Mouse (Mus musculus) limb, embryonic 13.5 days (tissue): ENCODE data around the gene Frmd4a. TPM values are rescaled to one million over a fixed set of nuclear protein-coding genes. Genes with fewer than 3 reads are reported as not detected.
A peak's percentile ranks its signal among the peaks of the same experiment; 100 is the strongest.

Experiments used
- ATAC-seq: fragments of 200-750 bp; cut with Nextera tagmentation; 2 replicates; pipeline ENCODE4 v1.8.0; 2017; ENCODE audit warnings: low read depth, moderate number of reproducible peaks, moderate TSS enrichment; ENCODE audit not compliant: low FRiP score
- H3K27ac ChIP-seq: fragments of 300-500 bp; sonication (generic); 2 replicates; pipeline ENCODE4 v1.5.1; 2015; ENCODE audit warnings: inconsistent platforms, mild to moderate bottlenecking, moderate library complexity
- H3K27me3 ChIP-seq: fragments of 300-500 bp; sonication (generic); 2 replicates; pipeline ENCODE4 v1.6.1; 2015; ENCODE audit warnings: mild to moderate bottlenecking, inconsistent platforms
- H3K36me3 ChIP-seq: fragments of 300-500 bp; sonication (generic); 2 replicates; pipeline ENCODE4 v1.6.1; 2015; ENCODE audit warnings: inconsistent platforms, mild to moderate bottlenecking, moderate library complexity
- H3K4me1 ChIP-seq: fragments of 300-500 bp; sonication (generic); 2 replicates; pipeline ENCODE4 v1.6.1; 2015; ENCODE audit warnings: inconsistent platforms
- H3K4me2 ChIP-seq: fragments of 300-500 bp; sonication (generic); replicated peaks from 2 replicates; pipeline ENCODE4 v1.6.1; 2015; ENCODE audit warnings: inconsistent platforms, mild to moderate bottlenecking, moderate library complexity
- H3K4me3 ChIP-seq: fragments of 300-500 bp; sonication (generic); 2 replicates; pipeline ENCODE4 v1.5.1; 2015; ENCODE audit warnings: moderate library complexity, mild to moderate bottlenecking, inconsistent platforms
- H3K9ac ChIP-seq: fragments of 300-500 bp; sonication (generic); 2 replicates; pipeline ENCODE4 v1.6.1; 2015; ENCODE audit warnings: mild to moderate bottlenecking, inconsistent platforms
- H3K9me3 ChIP-seq: fragments of 300-500 bp; sonication (generic); 2 replicates; pipeline ENCODE4 v1.6.1; 2016; ENCODE audit warnings: inconsistent platforms
- WGBS: fragments of 180-500 bp; shearing (Covaris S2); methylation state at CpG from one replicate; pipeline ENCODE4 v1.1.7; 2015; 5-methylcytosine and 5-hydroxymethylcytosine counted together
- polyA plus RNA-seq: library from polyadenylated mRNA; unstranded; fragments of >200 nt; fragmentation: Nextera tagmentation; extraction: Ambion mirVana; gene quantifications from 2 replicates; pipeline ENCODE4 v1.2.1, GENCODE M21; 2015

The Frmd4a gene
- polyA plus RNA-seq, 1 experiment from 2014 or later = 68.1 TPM

DNA sequence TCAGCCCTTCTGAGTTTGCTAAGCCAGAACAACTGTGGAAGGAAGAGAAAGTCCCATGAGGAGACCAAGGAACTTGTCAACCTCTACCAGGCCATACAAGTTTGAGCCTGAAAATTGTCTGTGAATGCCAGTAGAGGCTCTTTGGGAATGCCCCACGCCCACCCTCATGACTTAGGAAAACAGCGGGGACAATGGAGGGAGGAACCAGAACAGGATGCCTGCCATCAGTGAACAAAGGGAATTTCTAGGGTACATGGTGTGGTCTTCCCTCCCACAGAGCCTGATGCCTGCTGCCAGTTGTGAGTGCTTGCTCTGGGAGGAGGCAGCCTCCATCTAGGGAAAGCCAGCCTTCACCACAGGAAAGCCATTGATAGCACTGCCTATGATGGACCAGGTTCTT lies 557.6 kb downstream of the Frmd4a start:
- Histone ChIP-seq H3K4me2 (no peak overlapping the region), H3K4me3 (no peak overlapping the region), H3K9me3 (no peaks in the 10 kb centered on the region), H3K27me3 (no peaks in the 10 kb centered on the region), H3K4me1 (peaks cover 51% of the 10 kb centered on the region), H3K36me3 (peaks cover 88% of the 10 kb centered on the region), H3K9ac (no peak overlapping the region), H3K27ac (no peak overlapping the region)
- no peak for ATAC-seq
- 90% methylated on average over 2 of the region's 2 CpGs for WGBS

DNA sequence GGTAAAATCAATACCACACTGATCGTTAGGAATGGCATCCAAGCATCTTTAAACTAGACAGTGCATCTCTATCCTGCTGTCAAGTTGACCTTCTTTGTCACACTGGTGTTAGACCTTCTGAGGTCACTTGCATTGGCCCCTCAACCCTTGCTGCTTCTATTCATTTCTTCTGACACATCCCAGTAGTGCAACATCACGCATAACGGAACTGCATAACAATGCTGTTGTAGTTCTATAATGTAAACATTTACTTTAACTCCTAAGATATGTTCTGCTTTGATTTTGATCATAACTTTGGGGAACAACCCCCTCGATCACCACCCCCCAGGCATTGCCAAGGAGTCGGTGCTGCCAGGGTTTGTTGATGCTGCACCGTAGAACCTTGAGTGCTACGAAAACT lies 558.5 kb downstream of the Frmd4a start:
- no peak overlapping the region for H3K27ac ChIP-seq
- H3K27me3 ChIP-seq = no peaks in the 10 kb centered on the region
- H3K4me2 ChIP-seq = no peak overlapping the region
- H3K4me1 ChIP-seq = peaks cover 54% of the 10 kb centered on the region
- no peak overlapping the region for H3K4me3 ChIP-seq
- H3K9ac ChIP-seq = no peak overlapping the region
- no peaks in the 10 kb centered on the region for H3K9me3 ChIP-seq
- ATAC-seq = no peak
- WGBS = 93% methylated on average over 7 of the region's 7 CpGs
- H3K36me3 ChIP-seq = peaks cover 91% of the 10 kb centered on the region

DNA sequence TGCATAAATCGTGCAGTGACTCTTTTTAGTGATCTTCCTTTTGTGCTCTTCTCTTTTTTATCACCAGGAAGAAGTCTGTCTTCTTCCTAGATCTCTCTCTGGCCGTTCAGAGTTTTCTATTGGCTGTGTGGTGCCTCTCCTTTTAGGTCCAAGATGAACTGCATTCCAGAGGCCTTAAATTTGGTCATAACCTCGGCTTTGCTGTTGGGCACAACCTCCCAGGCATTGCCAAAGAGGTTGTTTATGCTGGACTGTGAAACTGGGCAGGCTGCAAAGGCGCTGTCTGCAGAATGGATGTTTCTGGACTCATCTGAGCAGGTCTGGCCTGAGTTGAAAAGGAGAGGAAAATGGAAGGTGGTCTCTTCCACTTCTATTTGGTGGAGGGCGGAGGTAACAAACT lies 560.8 kb downstream of the Frmd4a start:
- peaks cover 57% of the 10 kb centered on the region for H3K4me1 ChIP-seq
- H3K9ac ChIP-seq = no peak overlapping the region
- 85% methylated on average over 5 of the region's 5 CpGs for WGBS
- H3K36me3 ChIP-seq = peaks cover 90% of the 10 kb centered on the region
- H3K27ac ChIP-seq = peak overlapping the region; percentile 52; the same call in 1 of the 2 replicates
- H3K9me3 ChIP-seq = no peaks in the 10 kb centered on the region
- ATAC-seq = no peak
- no peaks in the 10 kb centered on the region for H3K27me3 ChIP-seq
- H3K4me3 ChIP-seq = no peak overlapping the region
- no peak overlapping the region for H3K4me2 ChIP-seq

DNA sequence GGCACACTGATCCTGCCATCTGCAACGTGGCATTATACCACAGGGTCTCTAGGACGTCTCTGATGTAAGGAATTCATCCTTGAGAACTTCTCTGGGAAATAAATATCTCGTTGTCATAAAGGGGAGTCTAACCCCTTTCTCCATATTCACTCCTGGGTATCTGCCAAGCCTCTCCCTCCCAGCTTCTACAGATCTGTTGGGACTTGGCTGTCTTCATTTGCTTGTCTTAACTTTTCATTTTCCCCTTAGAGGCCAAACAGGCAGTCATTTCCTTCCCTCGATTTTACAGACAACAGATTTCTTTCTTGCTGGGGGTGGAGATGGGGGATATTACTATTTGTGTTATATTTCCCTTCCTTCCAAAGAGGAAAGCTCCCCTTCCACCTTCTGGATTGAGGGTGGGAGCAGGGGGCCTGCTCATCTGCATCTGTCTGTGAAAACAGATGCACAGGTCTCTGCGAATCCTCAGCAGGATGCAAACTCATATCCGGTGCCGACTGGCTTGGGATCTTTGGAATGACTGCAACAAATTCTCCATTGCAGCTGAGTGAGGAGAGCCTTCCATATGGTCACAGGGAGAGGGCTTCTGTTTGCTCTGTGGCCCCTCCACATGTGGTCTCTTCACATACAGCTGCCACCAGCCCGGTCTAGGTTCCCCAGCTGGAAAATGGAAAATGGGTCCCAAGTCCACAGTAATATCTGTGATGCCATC lies 562.0 kb downstream of the Frmd4a start:
- Histone ChIP-seq H3K9ac (no peak overlapping the region), H3K4me2 (no peak overlapping the region), H3K4me3 (no peak overlapping the region), H3K4me1 (peaks cover 57% of the 10 kb centered on the region), H3K27me3 (no peaks in the 10 kb centered on the region), H3K9me3 (no peaks in the 10 kb centered on the region), H3K36me3 (peaks cover 78% of the 10 kb centered on the region), H3K27ac (peak overlapping the region; percentile 52)
- WGBS = 73% methylated on average over 8 of the region's 8 CpGs
- ATAC-seq = no peak

DNA sequence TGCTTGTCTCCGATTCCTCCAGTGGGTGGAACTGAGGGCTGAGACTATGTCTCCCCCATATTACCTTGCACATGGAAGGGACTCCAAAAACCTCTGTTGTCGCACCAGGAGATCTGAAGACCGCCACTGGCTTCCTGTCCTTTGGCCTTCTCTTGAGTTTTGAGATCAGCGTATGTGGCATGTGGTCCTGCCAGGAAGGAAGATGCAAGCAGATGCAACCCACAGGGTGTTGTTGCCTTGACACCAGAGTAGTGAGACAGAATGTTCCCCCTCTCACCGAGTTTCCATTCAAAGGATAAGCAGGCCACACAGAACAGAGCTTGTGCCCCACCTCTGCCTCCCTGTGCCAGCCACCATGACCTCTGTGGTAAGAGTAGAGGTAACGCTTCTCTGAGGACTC lies 563.1 kb downstream of the Frmd4a start:
- no peak overlapping the region for H3K4me2 ChIP-seq
- H3K27ac ChIP-seq = no peak overlapping the region
- peaks cover 66% of the 10 kb centered on the region for H3K36me3 ChIP-seq
- no peaks in the 10 kb centered on the region for H3K27me3 ChIP-seq
- no peak overlapping the region for H3K9ac ChIP-seq
- no peaks in the 10 kb centered on the region for H3K9me3 ChIP-seq
- WGBS = 85% methylated on average over 6 of the region's 6 CpGs
- ATAC-seq = no peak
- peaks cover 68% of the 10 kb centered on the region for H3K4me1 ChIP-seq
- no peak overlapping the region for H3K4me3 ChIP-seq

DNA sequence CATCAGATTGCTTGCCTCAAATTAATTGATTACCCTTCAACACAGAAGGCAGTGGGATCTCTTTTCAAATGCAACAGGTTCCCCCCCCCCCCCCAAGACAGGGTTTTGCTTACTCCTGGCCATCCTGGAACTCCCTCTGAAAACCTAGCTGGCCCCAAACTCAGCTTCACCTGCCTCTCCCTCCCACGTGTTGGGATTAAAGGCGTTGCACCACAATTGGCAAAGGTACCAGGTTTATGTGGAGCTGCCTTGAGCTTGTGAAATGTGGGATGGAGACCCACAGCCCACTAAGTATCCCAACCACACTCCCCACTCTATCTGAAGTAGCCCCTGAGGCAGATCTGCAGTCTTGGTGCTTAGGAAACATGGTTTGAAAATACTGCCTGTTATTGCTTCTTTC lies 565.4 kb downstream of the Frmd4a start:
- Histone ChIP-seq H3K27ac (peak overlapping the region; percentile 48), H3K4me1 (peaks cover 82% of the 10 kb centered on the region), H3K9ac (no peak overlapping the region), H3K9me3 (no peaks in the 10 kb centered on the region), H3K4me3 (no peak overlapping the region), H3K36me3 (peaks cover 56% of the 10 kb centered on the region), H3K27me3 (no peaks in the 10 kb centered on the region), H3K4me2 (no peak overlapping the region; the same call in 1 of the 2 replicates)
- ATAC-seq = no peak
- WGBS = 50% methylated on average over 2 of the region's 2 CpGs

DNA sequence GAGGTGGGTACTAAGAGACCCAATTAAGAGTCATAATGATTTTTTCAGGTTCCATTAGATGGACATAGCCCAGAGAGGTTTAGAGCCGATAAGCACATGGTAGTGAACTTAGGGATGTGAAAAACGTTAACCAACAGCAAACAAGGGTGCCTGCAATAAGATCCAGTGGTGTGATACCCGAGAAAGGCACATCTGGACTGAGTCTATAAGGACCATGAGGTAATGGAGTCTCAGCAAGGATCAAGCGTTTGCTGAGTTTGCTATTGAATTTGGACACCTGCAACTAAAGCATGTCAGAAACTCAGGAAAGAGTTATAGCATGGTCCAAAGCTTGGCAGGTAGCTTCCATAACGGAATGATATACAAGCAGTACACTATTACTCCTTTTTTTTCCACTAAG lies 566.7 kb downstream of the Frmd4a start:
- WGBS = 14% methylated on average over 5 of the region's 5 CpGs
- H3K27ac ChIP-seq = peak overlapping the region; percentile 8; the same call in 1 of the 2 replicates
- ATAC-seq = peak; percentile 48; the same call in 1 of the 2 replicates

DNA sequence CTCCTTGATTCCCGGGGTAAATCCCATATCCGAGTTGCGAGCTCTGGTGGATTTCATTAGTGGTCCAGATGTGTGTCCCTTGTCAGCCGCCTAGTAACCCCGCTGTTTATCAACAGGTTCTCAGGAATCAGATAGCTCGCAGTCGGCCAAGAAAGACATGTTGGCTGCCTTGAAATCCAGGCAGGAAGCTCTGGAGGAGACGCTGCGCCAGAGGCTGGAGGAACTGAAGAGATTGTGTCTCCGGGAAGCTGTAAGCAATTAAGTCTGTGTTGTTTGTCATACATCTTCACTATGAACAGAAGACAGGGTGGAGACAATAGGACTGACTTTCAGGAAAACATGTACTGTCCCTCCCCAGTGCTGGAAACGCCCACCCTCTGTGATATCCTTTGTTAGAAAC lies 568.7 kb downstream of the Frmd4a start:
- H3K4me2 ChIP-seq = no peak overlapping the region
- no peaks in the 10 kb centered on the region for H3K27me3 ChIP-seq
- H3K36me3 ChIP-seq = peaks cover 54% of the 10 kb centered on the region
- WGBS = 15% methylated on average over 11 of the region's 11 CpGs
- H3K9ac ChIP-seq = no peak overlapping the region
- no peak overlapping the region for H3K4me3 ChIP-seq
- no peaks in the 10 kb centered on the region for H3K9me3 ChIP-seq
- ATAC-seq = no peak
- peak overlapping the region; percentile 90; the same call in 1 of the 2 replicates for H3K27ac ChIP-seq
- H3K4me1 ChIP-seq = peaks cover 71% of the 10 kb centered on the region

More for the DNA sequence above, 566.7 kb downstream of the Frmd4a start:
- no peak overlapping the region for H3K9ac ChIP-seq
- no peak overlapping the region for H3K4me3 ChIP-seq
- no peak overlapping the region for H3K4me2 ChIP-seq
- no peaks in the 10 kb centered on the region for H3K27me3 ChIP-seq
- peaks cover 55% of the 10 kb centered on the region for H3K36me3 ChIP-seq
- H3K4me1 ChIP-seq = peaks cover 84% of the 10 kb centered on the region
- H3K9me3 ChIP-seq = no peaks in the 10 kb centered on the region

DNA sequence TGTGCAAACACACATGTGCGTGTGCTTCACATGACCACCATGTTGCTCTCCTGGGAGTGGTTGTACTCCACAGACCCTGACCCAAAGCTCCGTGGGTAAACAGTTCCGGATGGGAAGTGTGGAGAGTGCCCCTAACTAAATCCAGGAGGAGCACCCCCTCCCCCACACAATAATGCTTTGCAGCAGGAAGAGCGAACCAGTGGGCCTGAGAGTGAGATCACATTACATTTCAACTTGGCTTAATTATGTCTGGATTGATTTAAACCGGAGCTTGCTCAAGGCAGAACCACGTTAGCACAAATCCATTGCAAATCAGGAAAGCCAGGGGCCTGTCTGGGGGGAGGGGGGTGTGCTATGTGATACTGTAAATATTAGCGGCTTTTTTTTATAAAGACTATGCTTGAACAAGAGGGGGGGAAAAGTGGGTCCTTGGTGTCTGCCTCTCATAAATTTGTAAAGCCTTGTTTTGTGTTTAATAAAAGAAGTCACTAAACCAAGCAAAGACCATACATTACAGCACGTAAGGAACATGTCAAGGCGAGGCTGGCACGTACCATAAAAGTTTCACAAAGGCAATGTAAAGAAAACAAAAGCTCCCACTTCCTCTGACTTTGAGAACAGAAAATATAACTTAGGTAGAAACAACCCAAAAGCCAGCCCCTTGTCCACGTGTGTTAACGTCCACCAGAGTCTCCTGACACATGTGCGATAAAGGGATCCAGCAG lies 570.3 kb downstream of the Frmd4a start:
- H3K27ac ChIP-seq = peak overlapping the region; percentile 90
- no peaks in the 10 kb centered on the region for H3K27me3 ChIP-seq
- peaks cover 62% of the 10 kb centered on the region for H3K4me1 ChIP-seq
- ATAC-seq = peak; percentile 81
- peak overlapping the region; percentile 23 for H3K4me2 ChIP-seq
- 10% methylated on average over 13 of the region's 13 CpGs for WGBS
- no peak overlapping the region for H3K4me3 ChIP-seq
- H3K9ac ChIP-seq = no peak overlapping the region
- H3K36me3 ChIP-seq = peaks cover 56% of the 10 kb centered on the region
- no peaks in the 10 kb centered on the region; the same call in 1 of the 2 replicates for H3K9me3 ChIP-seq

DNA sequence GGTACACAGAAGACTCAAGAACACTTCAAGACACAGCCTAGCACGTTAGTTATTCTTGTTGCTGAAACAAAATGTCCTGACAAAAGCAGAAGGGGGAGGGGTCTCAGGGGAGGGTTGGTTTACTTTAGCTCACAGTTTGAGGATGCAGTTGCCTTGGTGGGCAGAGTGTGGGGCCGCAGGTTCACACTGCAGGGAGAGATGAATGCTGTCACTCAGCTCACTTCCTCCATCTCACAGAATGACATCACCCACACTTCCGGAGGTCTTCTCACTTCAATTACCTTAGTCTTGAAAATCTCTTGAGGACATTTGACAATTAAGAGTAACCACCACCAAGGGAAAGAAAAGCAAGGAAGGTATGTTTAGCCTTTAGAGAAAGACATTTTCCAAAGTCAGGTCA lies 574.1 kb downstream of the Frmd4a start:
- Histone ChIP-seq H3K4me2 (no peak overlapping the region), H3K27me3 (no peaks in the 10 kb centered on the region), H3K9ac (no peak overlapping the region), H3K36me3 (peaks cover 92% of the 10 kb centered on the region), H3K27ac (no peak overlapping the region), H3K4me1 (peaks cover 28% of the 10 kb centered on the region), H3K4me3 (no peak overlapping the region), H3K9me3 (no peaks in the 10 kb centered on the region; the same call in 1 of the 2 replicates)
- ATAC-seq = no peak
- 79% methylated on average over 3 of the region's 3 CpGs for WGBS

DNA sequence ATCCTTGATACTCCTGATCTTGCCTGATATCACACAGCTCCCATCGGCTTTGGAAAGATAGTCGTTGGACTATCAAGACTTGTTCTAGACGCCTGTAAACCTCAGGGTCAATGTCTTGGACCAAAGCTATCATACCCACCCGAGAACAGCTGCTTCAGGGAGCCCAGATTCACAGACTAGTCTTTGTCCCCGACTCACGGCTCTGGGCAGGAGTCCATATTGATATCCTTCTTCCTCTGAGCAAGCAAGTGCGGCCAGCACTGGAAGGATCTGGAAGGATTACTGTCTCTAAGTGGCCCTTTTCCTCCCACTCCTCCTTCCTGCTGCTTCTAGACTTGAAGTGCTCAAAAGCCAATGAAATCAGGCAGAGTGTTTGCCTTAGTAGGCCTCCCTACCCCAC lies 575.1 kb downstream of the Frmd4a start:
- WGBS = 92% methylated on average over 7 of the region's 7 CpGs
- Histone ChIP-seq H3K4me3 (no peak overlapping the region), H3K4me1 (peaks cover 17% of the 10 kb centered on the region), H3K36me3 (peaks cover 94% of the 10 kb centered on the region), H3K9me3 (no peaks in the 10 kb centered on the region; the same call in 1 of the 2 replicates), H3K4me2 (no peak overlapping the region), H3K27ac (no peak overlapping the region), H3K9ac (no peak overlapping the region), H3K27me3 (no peaks in the 10 kb centered on the region)
- ATAC-seq = no peak

DNA sequence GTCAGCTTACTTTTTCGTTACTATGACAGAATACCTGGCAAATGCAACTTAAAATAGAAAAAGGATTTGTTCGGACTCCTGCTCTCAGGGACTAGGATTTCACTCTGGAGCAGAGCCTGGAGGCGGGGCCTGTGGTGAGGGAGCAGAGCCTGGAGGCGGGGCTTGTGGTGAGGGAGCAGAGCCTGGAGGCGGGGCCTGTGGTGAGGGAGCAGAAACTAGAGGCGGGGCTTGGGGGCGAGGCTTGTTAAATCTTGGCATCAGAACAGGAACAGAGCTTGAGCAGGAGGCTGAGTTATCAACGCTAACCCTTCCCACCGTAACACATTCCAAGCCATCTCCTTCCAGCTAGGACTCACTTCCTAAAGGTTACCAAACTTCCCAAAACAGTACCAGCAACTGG lies 575.9 kb downstream of the Frmd4a start:
- Histone ChIP-seq H3K4me1 (peaks cover 13% of the 10 kb centered on the region), H3K9ac (no peak overlapping the region), H3K36me3 (peaks cover 98% of the 10 kb centered on the region), H3K9me3 (no peaks in the 10 kb centered on the region; the same call in 1 of the 2 replicates), H3K27me3 (no peaks in the 10 kb centered on the region), H3K4me3 (no peak overlapping the region), H3K4me2 (no peak overlapping the region), H3K27ac (no peak overlapping the region)
- WGBS = 29% methylated on average over 9 of the region's 9 CpGs
- peak; percentile 33; the same call in 1 of the 2 replicates for ATAC-seq
